Mouse (Mus musculus): ENCODE measurements around the gene Ctcfl. TPM values are rescaled to one million over a fixed set of nuclear protein-coding genes. Genes with fewer than 3 reads are reported as not detected.

The Ctcfl gene
- polyA plus RNA-seq, 1 experiment from 2014 or later = not detected

DNA sequence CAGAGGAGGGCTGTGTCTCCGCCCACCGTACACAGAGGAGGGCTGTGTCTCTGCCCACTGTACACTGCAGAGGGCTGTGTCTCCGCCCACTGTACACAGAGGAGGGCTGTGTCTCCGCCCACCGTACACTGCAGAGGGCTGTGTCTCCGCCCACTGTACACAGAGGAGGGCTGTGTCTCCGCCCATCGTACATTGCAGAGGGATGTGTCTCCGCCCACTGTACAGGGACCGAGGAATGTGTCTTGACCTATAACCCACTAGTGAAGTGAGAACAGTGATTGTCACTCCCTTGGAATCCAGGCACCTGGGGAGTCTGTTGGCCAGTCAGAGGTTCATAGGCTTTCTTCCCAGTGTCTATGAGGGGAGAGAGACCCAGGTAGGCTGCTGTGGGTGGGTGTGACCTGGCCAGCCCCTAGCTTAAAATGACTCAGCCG lies 62.4 kb downstream of the Ctcfl start:
- DNase-seq (ENCODE audit: low spot score) = no peak
- no peak for ATAC-seq (replicated peaks; ENCODE audit: insufficient number of reproducible peaks, low FRiP score, low TSS enrichment, low read depth)
- 74% methylated on average over 11 of the region's 11 CpGs for WGBS
- Histone ChIP-seq H3K27ac (replicated peaks; ENCODE audit: low read depth, low read length) (no peak overlapping the region), H3K36me3 (replicated peaks; ENCODE audit: control insufficient read depth, insufficient read depth, low read depth, low read length) (no peaks in the 10 kb centered on the region), H3K9ac (replicated peaks; ENCODE audit: low read length) (no peak overlapping the region), H3K27me3 (ENCODE audit: control insufficient read depth, insufficient read depth, low read length) (no peaks in the 10 kb centered on the region), H3K4me1 (ENCODE audit: control insufficient read depth, insufficient read depth, low read length) (peaks cover 3% of the 10 kb centered on the region; the same call in 1 of the 2 replicates), H3K4me2 (ENCODE audit: low read depth, low read length) (no peak overlapping the region), H3K9me3 (replicated peaks; ENCODE audit: control insufficient read depth, low read length) (no peaks in the 10 kb centered on the region), H3K4me3 (ENCODE audit: low read depth, low read length) (no peak overlapping the region)

DNA sequence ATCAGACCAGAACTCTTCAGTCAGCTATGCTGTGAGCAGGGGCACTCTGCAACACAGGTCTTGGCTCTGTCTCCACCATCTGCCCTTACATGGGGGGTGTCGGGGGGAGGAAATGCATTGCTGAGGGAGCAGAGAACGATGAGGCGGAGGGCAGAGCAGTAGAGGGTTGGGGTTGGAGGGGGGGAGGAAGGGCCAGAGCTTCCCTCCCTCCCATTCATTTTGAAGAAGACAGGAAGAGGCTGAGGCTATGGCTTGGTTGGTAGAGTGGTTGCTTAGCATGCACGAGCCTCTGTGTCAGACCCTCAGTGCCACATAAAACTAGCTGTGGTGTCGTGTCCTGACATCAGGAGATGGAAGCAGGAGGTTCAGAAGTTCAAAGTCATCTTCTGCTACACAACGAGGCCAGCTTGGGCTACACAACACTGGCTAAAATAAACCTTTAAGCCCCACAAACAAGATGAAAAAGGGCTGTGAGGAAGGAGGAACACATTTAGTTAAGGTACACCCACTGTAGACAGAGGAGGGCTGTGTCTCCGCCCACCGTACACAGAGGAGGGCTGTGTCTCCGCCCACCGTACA lies 62.9 kb downstream of the Ctcfl start:
- H3K9me3 ChIP-seq (replicated peaks; ENCODE audit: control insufficient read depth, low read length) = no peaks in the 10 kb centered on the region
- H3K36me3 ChIP-seq (replicated peaks; ENCODE audit: control insufficient read depth, insufficient read depth, low read depth, low read length) = no peaks in the 10 kb centered on the region
- ATAC-seq (replicated peaks; ENCODE audit: insufficient number of reproducible peaks, low FRiP score, low TSS enrichment, low read depth) (no peak), DNase-seq (ENCODE audit: low spot score) (no peak)
- H3K4me3 ChIP-seq (ENCODE audit: low read depth, low read length) = no peak overlapping the region
- 85% methylated on average over 10 of the region's 10 CpGs for WGBS
- no peak overlapping the region for H3K4me2 ChIP-seq (ENCODE audit: low read depth, low read length)
- no peak overlapping the region for H3K27ac ChIP-seq (replicated peaks; ENCODE audit: low read depth, low read length)
- no peak overlapping the region for H3K9ac ChIP-seq (replicated peaks; ENCODE audit: low read length)
- H3K4me1 ChIP-seq (ENCODE audit: control insufficient read depth, insufficient read depth, low read length) = no peaks in the 10 kb centered on the region
- H3K27me3 ChIP-seq (ENCODE audit: control insufficient read depth, insufficient read depth, low read length) = no peaks in the 10 kb centered on the region

DNA sequence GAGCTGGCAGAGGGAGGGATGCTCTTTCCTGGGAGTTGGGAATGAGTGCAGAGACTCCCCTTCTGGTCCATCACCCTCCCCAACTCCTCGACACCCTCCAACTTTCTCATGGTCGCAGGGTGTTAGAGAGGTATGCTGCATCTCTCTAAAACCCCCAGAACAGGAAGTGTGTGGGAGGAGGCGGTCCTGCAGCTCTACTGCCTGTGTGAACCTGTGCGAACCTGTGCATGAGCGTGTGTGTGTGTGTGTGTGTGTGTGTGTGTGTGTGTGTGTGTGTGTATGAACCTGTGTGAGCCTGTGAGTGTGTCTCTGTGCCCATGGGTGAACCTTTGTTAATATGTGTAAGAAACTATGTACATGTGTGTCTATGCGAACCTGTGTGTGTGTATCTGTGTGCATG lies 65.5 kb downstream of the Ctcfl start:
- ATAC-seq (replicated peaks; ENCODE audit: insufficient number of reproducible peaks, low FRiP score, low TSS enrichment, low read depth) (no peak), DNase-seq (ENCODE audit: low spot score) (no peak)
- Histone ChIP-seq H3K27ac (replicated peaks; ENCODE audit: low read depth, low read length) (no peak overlapping the region), H3K4me3 (ENCODE audit: low read depth, low read length) (no peak overlapping the region), H3K27me3 (ENCODE audit: control insufficient read depth, insufficient read depth, low read length) (no peaks in the 10 kb centered on the region), H3K36me3 (replicated peaks; ENCODE audit: control insufficient read depth, insufficient read depth, low read depth, low read length) (no peaks in the 10 kb centered on the region), H3K4me2 (ENCODE audit: low read depth, low read length) (no peak overlapping the region), H3K9me3 (replicated peaks; ENCODE audit: control insufficient read depth, low read length) (no peaks in the 10 kb centered on the region), H3K4me1 (ENCODE audit: control insufficient read depth, insufficient read depth, low read length) (peaks cover 2% of the 10 kb centered on the region; the same call in 1 of the 2 replicates), H3K9ac (replicated peaks; ENCODE audit: low read length) (no peak overlapping the region)
- WGBS = 80% methylated on average over 6 of the region's 6 CpGs

DNA sequence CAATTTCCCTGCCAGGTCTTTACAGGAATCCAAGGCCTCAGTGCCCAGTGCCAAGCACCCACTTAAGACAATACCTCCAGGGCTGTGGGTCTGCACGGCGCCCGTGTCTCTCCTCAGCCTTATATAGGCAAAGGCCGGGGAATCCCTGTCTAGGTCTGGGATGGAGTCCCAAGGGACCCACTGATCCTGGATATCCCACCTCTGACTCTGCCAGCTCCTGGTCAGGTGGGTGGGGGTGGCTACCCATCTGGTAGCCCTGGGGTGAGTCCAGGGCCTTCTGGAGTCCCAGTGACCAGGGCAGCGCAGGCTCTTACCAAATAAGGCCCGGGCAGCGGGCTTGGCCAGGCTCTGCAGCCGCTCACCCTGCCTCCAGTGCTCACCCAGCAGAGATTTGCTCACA lies 66.4 kb downstream of the Ctcfl start:
- Histone ChIP-seq H3K9me3 (replicated peaks; ENCODE audit: control insufficient read depth, low read length) (no peaks in the 10 kb centered on the region), H3K4me1 (ENCODE audit: control insufficient read depth, insufficient read depth, low read length) (peaks cover 2% of the 10 kb centered on the region; the same call in 1 of the 2 replicates), H3K4me3 (ENCODE audit: low read depth, low read length) (no peak overlapping the region), H3K27me3 (ENCODE audit: control insufficient read depth, insufficient read depth, low read length) (no peaks in the 10 kb centered on the region), H3K9ac (replicated peaks; ENCODE audit: low read length) (no peak overlapping the region), H3K4me2 (ENCODE audit: low read depth, low read length) (no peak overlapping the region), H3K27ac (replicated peaks; ENCODE audit: low read depth, low read length) (no peak overlapping the region), H3K36me3 (replicated peaks; ENCODE audit: control insufficient read depth, insufficient read depth, low read depth, low read length) (no peaks in the 10 kb centered on the region)
- no peak for DNase-seq (ENCODE audit: low spot score)
- 90% methylated on average over 8 of the region's 8 CpGs for WGBS
- no peak for ATAC-seq (replicated peaks; ENCODE audit: insufficient number of reproducible peaks, low FRiP score, low TSS enrichment, low read depth)

DNA sequence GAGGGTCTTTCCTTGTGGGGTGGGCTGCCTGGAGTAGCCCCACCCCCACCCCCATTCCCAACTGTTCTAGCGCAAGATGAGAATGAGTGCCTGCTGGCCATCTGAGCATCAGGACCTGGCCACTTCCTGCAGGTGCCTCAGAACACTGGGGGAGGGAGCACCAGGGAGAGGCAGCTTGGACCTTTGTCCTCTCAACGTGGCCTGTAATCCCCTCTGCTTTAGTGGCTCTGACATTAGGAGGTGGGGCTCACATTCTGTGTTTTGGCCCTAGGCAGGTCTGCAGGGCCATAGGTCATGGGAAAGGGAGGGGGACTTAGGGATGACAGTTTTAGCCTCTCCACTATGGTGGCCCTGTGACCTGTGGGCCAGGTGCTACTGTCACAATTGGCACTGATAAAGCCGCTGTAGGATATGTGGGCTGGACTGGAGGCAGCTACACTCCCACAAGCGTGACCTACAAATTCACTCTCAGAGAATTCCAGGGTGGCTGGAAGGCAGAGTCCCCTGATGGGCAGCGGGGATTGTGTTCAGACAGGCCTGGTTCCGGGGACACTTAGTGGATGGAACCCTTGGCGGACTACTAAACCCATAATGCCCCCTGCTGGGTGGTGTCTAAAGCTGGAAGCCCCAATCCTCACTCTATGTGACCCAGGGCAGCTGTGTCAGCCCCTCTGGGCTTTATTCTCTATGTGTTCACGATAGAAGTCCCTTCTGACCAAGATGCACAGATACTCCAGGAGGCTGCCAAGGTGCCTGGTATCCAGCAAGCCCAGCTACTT lies 68.5 kb downstream of the Ctcfl start:
- no peak for DNase-seq (ENCODE audit: low spot score)

DNA sequence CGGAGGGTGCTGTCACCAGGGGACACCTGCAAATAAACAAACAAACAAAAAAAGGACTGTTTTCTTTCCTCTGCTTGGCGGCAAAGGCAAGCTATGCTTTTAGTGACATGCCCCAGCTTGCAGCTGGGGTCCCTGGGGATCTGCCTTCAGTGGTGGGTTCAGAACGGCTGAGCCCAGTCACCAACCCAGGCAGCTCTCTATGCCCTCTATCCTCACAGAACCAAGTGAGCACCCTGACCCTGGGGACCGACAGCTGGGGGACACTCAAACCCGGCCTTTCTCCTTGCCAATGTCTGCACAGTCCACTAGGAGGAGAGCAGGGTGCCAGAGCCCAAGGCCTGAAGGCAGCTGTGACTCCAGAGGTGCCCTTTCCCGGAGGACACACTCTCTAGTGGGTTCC lies 69.5 kb downstream of the Ctcfl start:
- Histone ChIP-seq H3K27ac (replicated peaks; ENCODE audit: low read depth, low read length) (no peak overlapping the region), H3K36me3 (replicated peaks; ENCODE audit: control insufficient read depth, insufficient read depth, low read depth, low read length) (no peaks in the 10 kb centered on the region), H3K9me3 (replicated peaks; ENCODE audit: control insufficient read depth, low read length) (no peaks in the 10 kb centered on the region), H3K9ac (replicated peaks; ENCODE audit: low read length) (no peak overlapping the region), H3K27me3 (ENCODE audit: control insufficient read depth, insufficient read depth, low read length) (no peaks in the 10 kb centered on the region), H3K4me3 (ENCODE audit: low read depth, low read length) (no peak overlapping the region), H3K4me1 (ENCODE audit: control insufficient read depth, insufficient read depth, low read length) (peaks cover 2% of the 10 kb centered on the region; the same call in 1 of the 2 replicates), H3K4me2 (ENCODE audit: low read depth, low read length) (no peak overlapping the region)
- DNase-seq (ENCODE audit: low spot score) (no peak), ATAC-seq (replicated peaks; ENCODE audit: insufficient number of reproducible peaks, low FRiP score, low TSS enrichment, low read depth) (no peak)
- 47% methylated on average over 6 of the region's 6 CpGs for WGBS

More for the DNA sequence above, 68.5 kb downstream of the Ctcfl start:
- Histone ChIP-seq H3K27me3 (ENCODE audit: control insufficient read depth, insufficient read depth, low read length) (no peaks in the 10 kb centered on the region), H3K27ac (replicated peaks; ENCODE audit: low read depth, low read length) (no peak overlapping the region), H3K9me3 (replicated peaks; ENCODE audit: control insufficient read depth, low read length) (no peaks in the 10 kb centered on the region), H3K4me1 (ENCODE audit: control insufficient read depth, insufficient read depth, low read length) (peaks cover 2% of the 10 kb centered on the region; the same call in 1 of the 2 replicates), H3K36me3 (replicated peaks; ENCODE audit: control insufficient read depth, insufficient read depth, low read depth, low read length) (no peaks in the 10 kb centered on the region), H3K4me3 (ENCODE audit: low read depth, low read length) (no peak overlapping the region), H3K4me2 (ENCODE audit: low read depth, low read length) (no peak overlapping the region), H3K9ac (replicated peaks; ENCODE audit: low read length) (no peak overlapping the region)
- no peak for ATAC-seq (replicated peaks; ENCODE audit: insufficient number of reproducible peaks, low FRiP score, low TSS enrichment, low read depth)
- WGBS = 31% methylated on average over 8 of the region's 8 CpGs

DNA sequence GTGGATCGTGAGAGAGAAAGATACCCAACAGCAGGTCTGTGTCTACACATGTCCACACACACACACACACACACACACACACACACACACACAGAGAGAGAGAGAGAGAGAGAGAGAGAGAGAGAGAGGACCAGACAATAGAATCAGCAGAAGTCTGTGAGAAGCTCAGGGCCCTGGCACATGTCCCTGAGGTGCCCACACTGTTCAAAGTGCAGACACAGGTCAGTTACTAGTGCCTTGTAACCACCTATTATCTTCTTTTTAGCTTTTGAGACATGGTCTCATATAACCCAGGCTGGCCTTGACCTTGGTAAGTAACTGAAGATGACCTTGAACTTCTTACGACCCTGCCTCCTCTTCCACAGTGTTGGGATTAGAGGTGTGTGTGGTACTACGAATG lies 70.1 kb downstream of the Ctcfl start:
- no peaks in the 10 kb centered on the region for H3K36me3 ChIP-seq (replicated peaks; ENCODE audit: control insufficient read depth, insufficient read depth, low read depth, low read length)
- no peak overlapping the region for H3K27ac ChIP-seq (replicated peaks; ENCODE audit: low read depth, low read length)
- H3K4me1 ChIP-seq (ENCODE audit: control insufficient read depth, insufficient read depth, low read length) = peaks cover 2% of the 10 kb centered on the region; the same call in 1 of the 2 replicates
- ATAC-seq (replicated peaks; ENCODE audit: insufficient number of reproducible peaks, low FRiP score, low TSS enrichment, low read depth) (no peak), DNase-seq (ENCODE audit: low spot score) (no peak)
- no peak overlapping the region for H3K9ac ChIP-seq (replicated peaks; ENCODE audit: low read length)
- no peaks in the 10 kb centered on the region for H3K9me3 ChIP-seq (replicated peaks; ENCODE audit: control insufficient read depth, low read length)
- H3K4me2 ChIP-seq (ENCODE audit: low read depth, low read length) = no peak overlapping the region
- WGBS = 82% methylated on average over 3 of the region's 3 CpGs
- H3K4me3 ChIP-seq (ENCODE audit: low read depth, low read length) = no peak overlapping the region
- H3K27me3 ChIP-seq (ENCODE audit: control insufficient read depth, insufficient read depth, low read length) = no peaks in the 10 kb centered on the region

DNA sequence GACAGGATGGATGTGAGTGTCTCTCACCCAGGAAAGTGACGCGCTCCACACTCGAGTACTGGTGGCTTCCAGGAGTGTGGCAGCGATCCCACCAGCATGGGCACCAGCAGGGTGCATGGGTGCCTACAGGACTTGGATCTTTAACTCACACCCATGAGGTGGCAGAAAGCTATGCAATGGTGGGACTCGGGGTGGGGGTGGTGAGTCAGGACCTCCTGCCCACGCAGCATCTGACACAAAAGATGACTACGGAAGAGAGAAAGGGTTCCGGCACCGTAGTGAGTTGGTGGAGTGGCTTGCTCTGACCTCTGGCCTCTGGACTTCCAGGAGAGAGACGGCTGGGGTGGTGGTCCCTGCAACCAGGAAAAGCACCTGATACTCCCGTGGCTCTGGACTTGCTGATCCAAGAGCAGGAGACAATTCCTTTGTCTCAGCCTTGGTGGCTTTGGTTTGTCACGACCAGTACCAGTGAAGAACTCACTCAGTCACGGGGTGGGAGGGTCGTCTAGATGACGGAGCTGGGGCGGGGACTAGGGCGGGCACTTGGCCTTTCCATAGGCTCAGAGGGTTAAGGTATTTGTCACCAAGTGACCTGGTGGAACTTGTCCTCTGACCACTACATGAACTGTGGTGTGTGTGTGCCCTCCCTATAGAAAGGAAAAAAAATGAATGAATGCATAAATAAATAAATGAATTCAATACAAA lies 71.1 kb downstream of the Ctcfl start:
- Histone ChIP-seq H3K4me1 (ENCODE audit: control insufficient read depth, insufficient read depth, low read length) (peaks cover 2% of the 10 kb centered on the region; the same call in 1 of the 2 replicates), H3K36me3 (replicated peaks; ENCODE audit: control insufficient read depth, insufficient read depth, low read depth, low read length) (no peaks in the 10 kb centered on the region), H3K4me2 (ENCODE audit: low read depth, low read length) (no peak overlapping the region), H3K9me3 (replicated peaks; ENCODE audit: control insufficient read depth, low read length) (no peaks in the 10 kb centered on the region), H3K27me3 (ENCODE audit: control insufficient read depth, insufficient read depth, low read length) (no peaks in the 10 kb centered on the region), H3K27ac (replicated peaks; ENCODE audit: low read depth, low read length) (no peak overlapping the region), H3K4me3 (ENCODE audit: low read depth, low read length) (no peak overlapping the region), H3K9ac (replicated peaks; ENCODE audit: low read length) (no peak overlapping the region)
- DNase-seq (ENCODE audit: low spot score) = no peak
- no peak for ATAC-seq (replicated peaks; ENCODE audit: insufficient number of reproducible peaks, low FRiP score, low TSS enrichment, low read depth)
- WGBS = 48% methylated on average over 17 of the region's 17 CpGs

Measured in embryonic facial prominence, embryonic 11.5 days (tissue).